Mouse (Mus musculus) CD4-positive, CD25-positive, alpha-beta regulatory T cell, adult 9 weeks (primary cell): Measurements from ENCODE around the gene Abracl. TPM values are rescaled to one million over a fixed set of nuclear protein-coding genes. Genes with fewer than 3 reads are reported as not detected.

Experiments
- polyA plus RNA-seq: library from polyadenylated mRNA; unstranded; fragments of 100-300 nt; shearing (Covaris generic); gene quantifications from one replicate; pipeline ENCODE4 v1.2.1, GENCODE M21; 2017

Abracl gene
- polyA plus RNA-seq: 382 TPM

GRCm38 (mm10) chr10:18022741-18023347, at the start of gene Abracl:
TSS of gene Abracl (minus strand) at chr10:18023288.

GRCm38 (mm10) chr10:18055696-18056390, 32.8 kb upstream of the Abracl start, which contains the start of gene Reps1:
TSS of gene Reps1 (plus strand) at chr10:18055861.

Other genes with a start within 250 kb of the Abracl start
- 1.2 TPM for gene Txlnb, start 227.1 kb downstream of the Abracl start, polyA plus RNA-seq
- gene Heca, start 75.2 kb downstream of the Abracl start, polyA plus RNA-seq: 20.5 TPM
- gene Reps1, start 32.6 kb upstream of the Abracl start, polyA plus RNA-seq: 17.6 TPM
- gene Ect2l, start 187.6 kb upstream of the Abracl start, polyA plus RNA-seq: 2.6 TPM
- gene Ccdc28a, start 211.7 kb upstream of the Abracl start, polyA plus RNA-seq: 58.8 TPM